Mouse (Mus musculus): ENCODE measurements around the gene Des.

GRCm38 (mm10) chr1:75374950-75375936 lies 15.1 kb downstream of the Des start, which contains the start of gene Speg:
- TF ChIP-seq CTCF (IDR thresholded peaks at IDR 0.05; ENCODE audit: extremely low read depth, insufficient read depth, low read length) = no peak
- no peak for TF ChIP-seq POLR2A (IDR thresholded peaks at IDR 0.05; ENCODE audit: extremely low read depth, insufficient read depth, low read length)

Measured in cortical plate, adult 2 months (tissue).